Mouse (Mus musculus) urinary bladder, adult 2 months (tissue): Measurements from ENCODE around the gene Ctnnd1. TPM values are rescaled to one million over a fixed set of nuclear protein-coding genes. Genes with fewer than 3 reads are reported as not detected.

ENCODE experiments used
- DNase-seq: peaks from one replicate; pipeline ENCODE4 v3.0.0; 2022; ENCODE audit warnings: low spot score
- polyA plus RNA-seq: library from polyadenylated mRNA; depleted of rRNA; stranded (reverse); fragments of >200 nt; gene quantifications from 2 replicates; pipeline ENCODE4 v1.2.3, GENCODE M21; 2012; rRNA removed

The Ctnnd1 gene
- polyA plus RNA-seq, 1 experiment = 85.0 TPM

DNA sequence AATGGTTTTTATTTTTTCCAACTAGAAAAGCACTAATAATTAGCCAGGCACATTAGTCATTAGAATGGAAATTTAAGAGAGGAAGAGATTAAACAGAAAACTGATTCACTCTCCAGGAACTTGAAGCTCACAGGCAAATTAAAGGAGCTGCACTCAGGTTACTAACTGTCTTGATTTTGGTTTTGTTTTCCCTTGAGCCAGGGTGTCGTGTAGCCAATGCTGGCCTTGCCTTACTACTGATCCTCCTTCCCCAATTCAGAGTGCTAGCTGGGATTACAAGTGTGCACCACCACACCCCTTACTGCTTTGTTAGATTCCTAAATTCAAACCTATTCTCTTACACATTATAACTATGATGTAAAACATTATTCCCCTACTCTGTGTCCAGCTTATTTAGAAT is 42.7 kb downstream of the Ctnnd1 start:
- DNase-seq = no peak

DNA sequence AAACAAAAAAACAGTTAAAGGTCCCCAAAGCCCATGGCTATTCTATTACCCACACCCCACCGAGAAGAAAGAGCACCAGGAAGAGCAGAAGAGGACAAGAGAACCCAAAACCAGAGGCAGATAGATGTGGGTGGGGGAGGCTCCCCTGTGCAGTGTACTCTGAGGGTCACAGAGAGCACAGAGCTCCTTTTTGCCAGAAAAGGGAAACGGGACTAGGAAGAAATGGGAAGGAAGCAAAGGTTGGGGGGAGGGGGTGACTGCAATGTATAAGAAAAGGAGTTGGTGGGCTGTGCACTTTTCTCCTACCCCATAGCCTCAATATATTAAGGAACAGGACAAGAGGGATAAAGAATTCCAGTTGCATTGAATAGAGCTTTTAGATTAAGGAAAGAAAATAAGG is 49.6 kb downstream of the Ctnnd1 start:
- DNase-seq = no peak

DNA sequence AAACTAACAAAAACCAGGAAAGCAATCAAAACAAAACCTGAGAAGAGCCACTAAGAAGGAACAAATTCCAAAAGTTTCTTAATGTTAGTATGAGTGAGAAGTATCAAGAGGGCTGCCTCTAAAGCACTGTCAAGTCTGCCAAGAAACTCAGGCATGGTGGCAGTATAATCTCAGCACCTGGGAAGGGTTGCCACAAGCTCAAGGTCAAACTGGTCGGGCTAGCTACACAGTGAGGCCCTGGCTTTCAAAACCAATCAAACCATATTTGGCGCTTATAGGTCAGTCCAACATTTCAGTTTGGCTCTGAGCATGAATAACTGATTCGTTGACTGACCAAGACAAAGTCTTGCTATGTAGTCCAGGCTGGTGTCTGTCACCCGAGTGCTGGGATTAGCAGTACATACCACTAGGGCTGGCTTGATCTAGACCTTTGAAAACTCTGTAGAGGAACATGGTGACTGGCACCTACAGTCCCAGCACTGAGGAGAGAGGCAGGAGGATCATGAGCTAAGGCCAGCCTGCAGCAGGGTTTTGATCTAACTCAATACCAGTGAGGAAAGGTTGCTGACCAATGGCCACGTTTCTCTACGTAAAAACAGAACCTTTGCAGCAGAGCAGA is 51.2 kb downstream of the Ctnnd1 start:
- DNase-seq = no peak

DNA sequence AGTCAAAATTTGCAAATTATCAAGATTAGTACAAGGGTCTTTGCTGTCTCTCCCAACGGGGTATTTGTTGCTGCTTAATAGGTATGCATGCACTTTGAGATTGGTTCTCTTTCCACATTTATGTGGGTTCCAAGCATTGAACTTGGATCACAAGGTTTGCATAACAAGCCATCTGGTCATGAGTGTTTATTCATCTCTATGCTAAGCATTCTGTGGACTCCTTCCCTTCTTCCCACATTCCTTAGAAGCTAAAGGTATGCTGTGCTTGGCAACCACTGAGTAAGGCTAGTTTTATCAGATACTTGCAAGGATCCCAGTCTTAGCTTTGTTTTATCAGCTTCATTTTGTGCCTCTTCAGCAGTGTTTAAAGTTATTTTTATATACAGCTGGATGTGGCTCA is 53.4 kb downstream of the Ctnnd1 start:
- DNase-seq = no peak

DNA sequence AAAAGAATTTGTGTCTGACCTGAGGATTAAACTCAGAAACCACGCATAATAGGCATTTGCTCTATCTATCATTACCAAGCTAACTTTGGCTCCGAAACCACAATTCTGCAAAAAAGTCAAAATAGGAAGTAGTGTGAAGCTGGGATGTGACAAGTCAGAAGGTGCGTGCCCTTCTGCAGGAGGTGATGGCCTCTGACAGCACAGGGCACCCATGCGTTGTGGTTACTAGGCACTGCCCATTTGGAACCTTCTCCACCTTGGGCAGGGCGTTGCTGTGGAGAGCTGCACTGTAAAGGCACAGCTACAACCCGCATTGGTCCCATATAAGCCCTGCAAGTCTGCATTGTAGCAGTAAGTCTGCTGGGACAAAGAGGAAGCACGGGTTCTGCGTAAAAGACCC is 57.8 kb downstream of the Ctnnd1 start:
- DNase-seq = no peak

DNA sequence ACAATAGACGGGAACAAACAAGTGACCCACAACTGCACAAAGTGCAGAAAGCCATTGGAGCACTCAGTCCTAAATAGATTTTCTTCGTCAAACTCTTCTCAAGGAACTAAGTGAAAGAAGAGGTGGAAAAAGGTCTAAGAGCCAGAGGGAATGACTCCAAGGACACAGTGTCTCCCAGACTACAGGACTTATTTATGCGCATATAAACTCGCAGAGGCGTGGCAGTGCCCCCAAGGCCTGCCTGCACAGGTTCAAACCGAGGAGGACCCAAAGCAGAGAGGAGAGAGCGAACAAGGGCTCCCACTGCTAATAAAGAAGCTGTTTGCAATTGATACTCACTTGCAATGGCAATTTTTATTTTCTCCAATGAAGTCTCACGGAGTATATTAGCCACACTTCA is 64.9 kb downstream of the Ctnnd1 start:
- no peak for DNase-seq

DNA sequence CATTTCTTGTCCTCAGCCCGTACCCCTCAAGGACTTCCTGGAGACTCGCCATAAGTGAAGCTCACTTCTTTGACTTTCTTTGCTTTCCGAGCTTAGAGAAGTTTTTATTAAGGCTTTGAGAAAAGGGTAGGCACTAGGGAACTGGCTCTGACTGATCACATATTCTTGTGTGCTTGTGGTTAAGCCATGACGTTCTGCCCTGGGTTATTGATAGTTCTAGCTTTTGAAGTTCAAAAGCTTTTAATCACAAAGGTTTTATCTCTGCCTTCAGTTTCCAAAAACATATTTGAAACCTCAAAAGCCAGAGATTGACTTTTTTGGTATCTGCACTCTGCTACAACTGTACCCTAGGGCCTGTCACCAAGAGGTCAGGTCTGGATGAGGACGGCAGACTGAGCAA is 68.3 kb downstream of the Ctnnd1 start:
- DNase-seq = no peak

DNA sequence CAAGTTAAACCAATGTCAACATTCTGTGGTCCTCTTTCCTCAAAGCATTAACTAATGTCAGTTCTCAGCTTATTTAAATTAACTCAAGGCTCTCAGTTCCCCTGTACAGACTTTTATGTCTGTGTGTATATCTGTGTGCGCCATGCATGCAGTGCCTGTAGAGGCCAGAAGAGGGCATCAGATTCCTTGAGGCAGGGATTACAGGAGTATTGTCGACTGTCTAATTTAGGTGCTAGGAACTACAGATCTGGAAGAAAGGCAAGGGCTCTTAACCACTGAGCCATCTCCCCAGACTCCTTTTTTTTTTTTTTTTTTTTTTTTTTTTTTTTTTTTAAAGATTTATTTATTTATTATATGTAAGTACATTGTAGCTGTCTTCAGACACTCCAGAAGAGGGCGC is 69.4 kb downstream of the Ctnnd1 start:
- no peak for DNase-seq

DNA sequence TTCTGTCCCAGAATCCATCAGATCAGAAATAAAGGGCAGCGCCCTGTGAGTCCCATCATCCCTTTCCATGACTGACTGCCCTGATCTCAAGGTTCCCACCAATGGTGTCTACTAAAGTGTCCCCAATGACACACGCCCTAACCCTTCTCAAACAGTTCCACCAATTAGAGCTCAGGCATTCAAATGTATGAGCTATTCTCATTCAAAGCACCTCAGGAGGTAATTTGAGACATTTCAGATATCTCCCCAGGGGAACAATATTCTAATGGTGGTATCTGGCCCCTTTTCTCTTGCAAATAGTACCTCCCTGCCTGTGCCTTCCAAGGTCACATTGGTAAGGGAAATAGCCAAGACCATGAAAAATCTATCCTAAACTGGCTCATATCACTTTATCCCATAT is 71.3 kb downstream of the Ctnnd1 start:
- no peak for DNase-seq

DNA sequence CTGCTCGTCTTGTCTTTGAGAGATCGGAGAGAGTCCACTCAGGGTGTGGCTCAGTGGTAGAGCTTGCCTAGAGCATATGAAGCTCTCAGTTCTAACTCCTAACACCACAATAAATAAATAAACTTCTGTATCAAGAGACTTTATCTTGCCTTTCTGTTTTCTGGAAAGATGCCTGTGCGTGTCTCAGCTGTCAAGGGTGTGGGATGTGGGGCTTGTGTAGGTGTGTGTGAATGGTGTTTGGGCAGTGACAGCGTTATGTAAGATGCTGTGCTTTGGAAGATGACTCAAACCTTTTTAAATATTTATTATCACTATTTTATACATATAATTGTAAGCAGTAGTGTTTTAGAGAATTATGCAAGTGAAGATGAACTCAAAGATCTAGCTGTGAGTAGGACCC is 76.4 kb downstream of the Ctnnd1 start:
- no peak for DNase-seq

DNA sequence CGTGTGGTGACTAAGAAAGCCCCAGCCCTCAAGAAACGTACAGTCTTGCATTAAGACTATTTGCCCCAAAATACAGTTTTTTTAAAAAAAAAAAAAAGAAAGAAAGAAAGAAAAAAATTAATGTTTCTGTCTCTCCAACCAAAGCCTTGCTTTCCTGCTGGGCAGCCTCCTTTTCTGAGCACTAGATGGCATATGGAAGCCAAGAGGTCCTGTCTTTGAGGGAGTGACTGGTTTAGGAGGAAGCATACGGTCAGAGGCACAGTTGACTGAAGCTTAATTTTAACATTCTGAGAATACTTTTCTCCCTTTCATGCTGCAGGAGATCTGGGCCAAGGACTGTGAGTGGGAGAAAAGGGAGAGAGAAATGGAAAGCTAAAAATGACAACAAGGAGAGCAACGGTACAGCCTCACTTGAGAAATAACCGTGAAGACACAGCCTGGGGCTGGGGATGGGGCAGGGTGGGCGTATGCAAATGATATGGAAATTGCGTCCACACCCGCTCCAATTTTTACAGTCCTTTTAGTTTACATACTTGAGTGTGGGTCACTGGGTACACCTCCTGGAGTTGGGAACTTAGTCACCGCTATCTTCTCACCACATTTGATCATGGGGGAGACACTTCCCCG is 93.6 kb downstream of the Ctnnd1 start:
- DNase-seq = no peak

DNA sequence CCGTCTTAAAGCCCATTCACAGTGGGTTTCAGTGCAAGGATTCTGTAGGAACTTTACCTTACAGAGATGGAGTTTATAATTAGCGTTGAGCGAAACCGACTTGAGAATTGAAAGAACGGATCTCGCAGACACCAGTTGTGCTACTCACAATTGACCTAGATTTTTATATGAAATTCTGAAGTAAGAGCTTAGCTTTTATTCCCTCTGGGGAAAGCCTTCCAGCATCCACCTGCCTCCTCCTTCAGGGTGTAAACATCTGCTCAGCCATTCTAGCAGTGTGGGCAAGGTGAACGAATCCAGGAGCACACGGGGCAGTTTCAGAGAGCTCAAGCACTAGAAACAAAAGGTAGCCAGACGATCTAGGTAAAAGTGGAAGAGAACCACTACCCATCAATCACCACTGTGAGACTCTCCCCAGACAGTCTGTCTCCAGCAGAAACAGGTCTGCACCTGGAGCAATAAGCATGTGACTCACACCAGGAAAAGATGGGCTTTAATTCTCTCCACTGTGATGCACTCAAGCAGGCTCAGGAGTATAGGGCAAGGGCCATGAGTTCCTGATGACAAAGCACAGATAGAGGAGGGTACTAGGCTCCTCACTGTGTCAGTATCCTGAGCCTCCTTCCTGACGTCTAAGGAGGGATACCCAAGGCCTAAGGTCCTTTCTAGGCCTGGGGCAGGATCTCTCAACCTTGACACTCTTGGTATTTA is 99.0 kb downstream of the Ctnnd1 start:
- DNase-seq = no peak

Other genes with a start within 250 kb of the Ctnnd1 start
- gene Calcrl, start 225.4 kb downstream of the Ctnnd1 start, polyA plus RNA-seq = 23.0 and 24.8 TPM in 2 replicates
- gene Tfpi, start 174.0 kb downstream of the Ctnnd1 start, polyA plus RNA-seq = 19.3 and 21.8 TPM in 2 replicates
- not detected in 2 replicates for gene Btbd18, start 8.3 kb upstream of the Ctnnd1 start, polyA plus RNA-seq
- gene Selenoh, start 20.0 kb upstream of the Ctnnd1 start, polyA plus RNA-seq = 46.1 and 59.1 TPM in 2 replicates
- not detected in 2 replicates for gene Gm28635, start 27.3 kb upstream of the Ctnnd1 start, polyA plus RNA-seq
- gene Med19, start 27.6 kb upstream of the Ctnnd1 start, polyA plus RNA-seq = 18.3 and 20.1 TPM in 2 replicates
- gene Tmx2, start 28.4 kb upstream of the Ctnnd1 start, polyA plus RNA-seq = 63.6 and 67.7 TPM in 2 replicates
- gene Zdhhc5, start 64.4 kb upstream of the Ctnnd1 start, polyA plus RNA-seq = 41.3 and 46.0 TPM in 2 replicates
- gene Clp1, start 76.6 kb upstream of the Ctnnd1 start, polyA plus RNA-seq = 15.4 and 20.7 TPM in 2 replicates
- 17.0 and 17.5 TPM in 2 replicates for gene Ypel4, start 83.3 kb upstream of the Ctnnd1 start, polyA plus RNA-seq
- 3.1 and 3.2 TPM in 2 replicates for gene Gm19426, start 92.9 kb upstream of the Ctnnd1 start, polyA plus RNA-seq
- gene Serping1, start 124.7 kb upstream of the Ctnnd1 start, polyA plus RNA-seq = 711 and 879 TPM in 2 replicates
- gene Ube2l6, start 148.1 kb upstream of the Ctnnd1 start, polyA plus RNA-seq = 36.2 and 36.3 TPM in 2 replicates
- gene Smtnl1, start 171.9 kb upstream of the Ctnnd1 start, polyA plus RNA-seq = not detected in 2 replicates
- 35.0 and 47.5 TPM in 2 replicates for gene Timm10, start 176.2 kb upstream of the Ctnnd1 start, polyA plus RNA-seq
- gene Slc43a1, start 188.1 kb upstream of the Ctnnd1 start, polyA plus RNA-seq = 11.4 and 12.6 TPM in 2 replicates
- gene Rtn4rl2, start 235.9 kb upstream of the Ctnnd1 start, polyA plus RNA-seq = 1.4 and 1.6 TPM in 2 replicates